Mouse (Mus musculus) thymus, postnatal 10 days (tissue): ENCODE results near the gene Cit.

Experiments used
- DNase-seq, 2 experiments: peaks; one replicate each; pipeline ENCODE4 v3.0.0; 2021; ENCODE audit warnings: low spot score in 2 of 2

The Cit gene

DNA sequence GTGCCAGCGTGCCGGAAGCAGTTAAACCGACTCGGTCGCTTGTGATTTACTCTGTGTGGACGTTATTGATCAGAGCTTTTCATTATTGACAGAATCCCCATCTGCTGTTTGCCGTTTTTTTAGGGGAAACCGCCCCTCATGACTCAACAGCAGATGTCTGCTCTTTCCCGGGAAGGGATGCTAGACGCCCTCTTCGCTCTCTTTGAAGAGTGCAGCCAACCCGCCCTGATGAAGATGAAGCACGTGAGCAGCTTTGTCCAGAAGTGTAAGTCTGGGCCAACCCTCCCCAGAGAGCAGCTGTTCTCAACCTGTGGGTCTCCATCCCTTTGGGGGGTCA, 5.9 kb downstream of the Cit start:
- no peak for DNase-seq

DNA sequence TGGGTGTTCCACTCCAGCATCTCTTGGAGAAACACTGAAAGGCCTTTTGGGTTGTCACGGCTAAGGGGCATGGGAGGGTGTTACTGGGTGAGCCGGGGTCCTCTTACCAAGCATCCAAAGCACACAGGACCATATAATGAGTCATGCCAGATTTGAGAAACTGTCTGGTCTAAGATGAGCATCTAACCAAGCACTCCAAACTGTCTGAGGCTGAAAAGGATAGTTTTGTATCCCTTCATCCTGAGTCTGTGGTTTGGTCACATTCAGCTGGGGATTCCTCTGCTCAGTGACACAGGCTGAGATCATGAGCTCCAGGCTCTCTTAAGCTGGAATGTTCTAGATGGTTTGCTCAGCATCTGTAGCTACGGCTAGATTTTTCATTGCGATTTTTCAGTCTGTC, 7.4 kb downstream of the Cit start:
- no peak for DNase-seq

DNA sequence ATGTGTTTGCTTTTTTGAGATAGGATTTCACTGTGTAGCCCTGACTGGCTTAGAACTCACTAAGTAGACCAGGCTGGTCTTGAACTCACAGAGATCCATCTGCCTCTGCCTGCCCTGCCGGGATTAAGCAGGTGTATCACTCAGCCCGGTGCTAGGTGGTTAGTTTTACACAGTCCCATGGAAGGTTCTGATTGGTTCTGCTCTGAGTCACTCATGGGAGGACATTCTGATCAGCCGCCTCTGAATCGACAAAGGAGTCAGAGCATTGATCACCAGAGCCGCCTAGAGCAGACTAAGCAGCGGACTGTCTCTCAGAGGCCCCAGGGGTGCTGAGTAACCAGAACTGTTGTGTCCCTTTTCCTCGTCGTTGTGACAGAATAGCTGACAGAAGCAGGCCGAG, 8.6 kb downstream of the Cit start:
- no peak for DNase-seq

DNA sequence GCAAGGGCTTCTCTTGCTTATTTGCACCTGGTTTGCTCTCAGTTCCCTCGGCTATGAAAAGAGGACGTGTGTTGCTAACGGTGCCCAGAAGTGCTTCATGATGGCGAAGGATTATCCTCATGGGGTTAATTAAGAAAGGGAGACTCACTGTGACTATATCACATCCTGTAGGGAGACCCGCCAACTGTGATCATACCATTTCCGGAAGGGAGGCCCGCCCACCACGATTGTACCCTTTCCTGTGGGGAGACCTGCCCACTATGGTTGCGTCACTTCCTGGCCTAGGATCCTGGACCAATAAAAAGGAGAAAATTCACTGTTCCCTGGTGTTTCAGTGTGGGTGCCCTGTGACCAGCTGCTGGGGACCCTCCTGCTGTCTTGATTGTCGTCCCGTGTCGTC, 9.3 kb downstream of the Cit start:
- DNase-seq = no peak

DNA sequence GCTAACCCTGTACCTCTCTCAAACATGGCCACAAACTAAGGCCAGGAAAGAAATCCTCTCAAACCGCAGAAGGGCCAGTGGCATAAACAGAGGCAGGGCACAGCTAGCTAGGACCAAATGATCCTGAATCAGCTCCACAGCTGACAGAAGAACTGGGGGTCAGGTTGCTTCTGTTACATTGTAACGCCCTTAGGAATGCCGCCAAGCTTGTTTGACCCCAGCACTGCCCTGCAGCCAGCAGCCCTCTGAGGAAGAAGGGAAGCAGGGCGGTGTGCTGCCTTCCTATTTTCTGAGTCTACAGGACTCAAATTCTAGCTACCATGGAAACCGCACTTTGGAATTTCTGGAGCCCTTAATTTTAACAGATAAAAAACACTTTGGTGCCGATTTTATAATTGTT, 13.6 kb downstream of the Cit start:
- DNase-seq = no peak

DNA sequence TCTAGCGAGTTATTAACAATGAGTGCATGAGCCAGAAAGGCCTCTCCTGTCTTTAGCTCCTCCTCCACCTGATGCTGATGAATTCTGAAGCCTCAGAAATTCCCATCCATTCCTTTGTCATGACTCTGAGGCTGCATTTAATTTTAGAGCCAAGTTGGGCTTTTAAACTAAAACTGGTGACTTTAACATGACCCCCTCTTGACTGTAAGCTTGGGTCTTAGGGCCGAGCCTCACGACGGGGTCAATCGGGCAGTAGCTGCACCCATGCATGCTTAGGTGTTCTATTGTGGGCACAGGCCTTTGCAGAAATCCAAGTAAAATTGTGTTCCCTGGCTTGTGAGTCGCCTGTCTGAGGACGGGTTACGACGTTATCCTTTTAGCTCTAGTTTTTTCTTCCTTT, 14.4 kb downstream of the Cit start:
- no peak for DNase-seq

DNA sequence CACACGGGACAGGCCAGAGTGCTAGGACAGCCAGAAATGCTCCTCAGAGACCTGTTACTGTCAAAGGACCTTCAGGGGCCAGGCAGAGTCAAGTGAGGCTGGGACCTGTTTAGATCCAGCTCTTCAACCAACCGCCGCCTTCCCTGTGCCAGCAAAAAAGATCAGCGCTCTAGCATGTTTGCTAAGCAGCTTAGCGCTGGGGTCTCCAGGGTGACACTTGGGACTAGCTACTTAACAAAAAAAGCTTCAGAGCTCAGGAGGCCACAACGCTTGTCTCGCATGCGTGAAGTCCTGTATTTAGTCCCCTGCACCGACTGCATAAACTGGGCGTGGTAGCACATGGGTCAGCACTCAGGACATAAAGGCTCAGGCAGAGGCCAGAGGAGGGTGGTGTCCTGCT, 16.9 kb downstream of the Cit start:
- no peak for DNase-seq

DNA sequence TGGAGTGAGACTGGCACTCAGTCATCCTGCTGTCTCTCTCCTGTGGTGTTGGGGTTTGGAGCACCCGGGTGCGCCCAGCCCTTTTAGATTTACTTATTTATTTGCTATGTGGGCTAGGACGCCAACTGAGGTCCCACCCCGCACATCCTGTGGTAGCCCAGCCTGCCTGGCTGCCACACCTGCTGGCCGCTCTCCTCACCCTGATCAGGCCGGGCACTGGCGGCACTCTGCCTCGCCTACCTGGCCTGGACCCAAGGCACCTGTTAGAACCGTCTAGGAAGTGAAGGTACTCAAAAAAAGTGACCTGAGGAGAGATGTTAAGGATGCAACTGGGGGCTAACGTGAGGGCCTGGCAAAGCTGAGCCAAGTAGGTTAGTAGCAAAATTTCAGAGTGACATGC, 17.4 kb downstream of the Cit start:
- DNase-seq = no peak

DNA sequence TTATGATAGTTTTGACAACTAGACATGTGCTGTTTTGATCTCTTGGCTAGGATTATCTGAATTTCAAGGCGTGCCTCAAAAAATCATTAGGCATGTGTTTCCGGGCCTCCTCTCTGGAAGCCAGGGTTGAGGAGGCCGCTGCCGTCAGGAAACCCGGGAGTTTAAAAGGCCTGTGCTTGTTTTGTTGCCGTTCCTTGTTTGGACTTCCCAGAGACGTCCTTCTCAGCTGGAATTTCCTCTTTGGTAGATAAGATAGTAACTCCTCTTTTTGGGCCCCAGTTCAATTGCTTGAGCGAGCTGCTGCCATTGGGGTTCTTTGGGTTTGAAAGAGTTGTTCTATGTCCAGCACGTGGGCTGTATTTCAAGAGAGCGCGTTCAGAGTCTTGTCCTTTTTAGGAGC, 21.2 kb downstream of the Cit start:
- no peak for DNase-seq

DNA sequence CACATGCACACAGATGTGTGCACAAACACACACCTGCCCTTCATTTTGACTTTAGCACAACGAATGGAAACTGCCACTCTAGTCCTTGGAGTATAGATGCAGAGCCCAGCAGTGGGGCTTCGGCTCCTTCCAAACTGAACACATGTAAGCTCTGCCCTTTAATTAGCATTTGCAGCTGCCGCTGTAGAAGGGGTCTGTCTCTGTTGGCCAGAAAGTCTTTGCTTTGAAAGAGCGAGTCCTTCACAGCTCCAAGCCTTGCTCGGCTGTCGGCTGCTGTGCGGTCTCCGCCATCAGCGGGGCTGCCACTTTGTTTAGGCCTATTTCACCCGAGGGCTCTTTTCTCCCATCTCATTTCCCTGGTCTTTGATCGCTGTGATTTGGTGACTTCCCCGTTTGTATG, 23.5 kb downstream of the Cit start:
- no peak for DNase-seq

DNA sequence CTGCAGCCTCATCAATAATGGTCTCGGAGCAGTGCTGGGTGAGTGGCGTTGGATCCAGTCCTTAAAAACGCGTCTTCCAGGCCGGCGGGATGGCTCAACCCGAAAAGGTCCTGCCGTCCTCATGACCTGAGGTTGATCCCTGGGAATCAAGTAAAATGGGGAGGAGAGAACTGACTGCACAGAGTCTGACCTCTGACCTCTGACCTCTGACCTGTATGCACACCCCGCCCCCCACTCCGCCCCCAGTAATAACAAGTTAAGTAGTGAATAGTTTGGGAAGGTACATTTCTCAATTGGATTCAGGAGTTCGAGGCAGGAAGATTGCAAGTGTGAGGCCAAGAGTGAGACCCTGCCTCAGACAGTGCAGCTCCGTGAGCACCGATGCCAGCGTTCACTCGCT, 24.1 kb downstream of the Cit start:
- DNase-seq = no peak

DNA sequence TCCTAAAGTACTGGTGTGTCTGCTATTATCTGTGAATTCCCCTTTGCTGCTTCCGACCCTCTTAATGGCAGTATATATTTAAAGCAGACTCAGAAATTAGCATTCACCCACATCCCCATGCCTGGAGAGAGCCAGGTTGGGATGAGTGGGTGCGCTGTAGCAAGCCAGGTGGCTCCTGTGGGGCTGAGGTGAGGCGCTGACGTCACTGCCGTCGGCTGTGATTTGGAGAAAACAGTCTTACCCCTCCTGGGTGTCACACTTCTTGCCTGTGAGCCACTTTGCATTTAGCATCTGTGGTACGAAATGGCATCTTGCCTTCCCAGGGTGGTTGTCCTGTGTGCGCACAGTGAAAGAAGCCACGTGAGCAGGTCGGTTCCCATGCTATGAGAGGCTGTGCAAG, 26.1 kb downstream of the Cit start:
- no peak for DNase-seq

DNA sequence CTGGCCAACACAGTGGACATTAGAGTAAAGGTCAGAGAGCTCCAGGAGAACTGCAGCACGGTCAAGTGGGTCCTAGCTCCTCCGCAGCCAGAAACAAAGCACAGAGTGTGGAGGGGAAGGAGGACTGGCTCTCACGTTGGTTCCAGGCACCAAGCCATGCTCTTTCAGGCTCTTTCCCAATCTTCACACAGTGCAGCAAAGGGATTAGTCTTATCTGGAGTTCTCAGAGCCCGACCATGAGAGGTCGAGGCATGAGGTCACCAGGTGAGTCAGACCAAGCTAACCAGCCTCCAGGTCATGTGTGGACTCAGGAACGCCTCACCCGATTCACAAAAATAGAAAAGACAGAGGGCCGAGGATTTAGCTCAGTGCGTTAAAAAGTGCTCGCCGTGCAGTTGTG, 27.0 kb downstream of the Cit start:
- no peak for DNase-seq

DNA sequence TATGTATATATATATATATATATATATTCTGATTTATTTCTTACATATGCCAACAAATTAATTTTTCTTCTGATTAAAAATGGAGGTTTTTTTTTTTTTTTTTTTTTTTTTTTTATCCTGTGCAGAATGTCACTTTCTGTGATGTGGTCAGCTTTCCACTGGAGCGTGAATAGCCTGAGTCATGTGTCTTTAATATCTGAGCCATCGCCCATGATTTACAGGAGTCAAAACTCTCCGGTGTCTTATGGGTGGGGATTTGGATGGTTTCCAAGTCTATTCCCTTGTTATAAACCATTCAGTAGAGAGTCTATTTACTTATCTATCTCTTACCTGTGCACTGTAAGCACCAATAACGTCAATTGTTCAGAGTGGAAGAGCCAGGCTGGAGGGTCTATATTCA, 27.9 kb downstream of the Cit start:
- no peak for DNase-seq

DNA sequence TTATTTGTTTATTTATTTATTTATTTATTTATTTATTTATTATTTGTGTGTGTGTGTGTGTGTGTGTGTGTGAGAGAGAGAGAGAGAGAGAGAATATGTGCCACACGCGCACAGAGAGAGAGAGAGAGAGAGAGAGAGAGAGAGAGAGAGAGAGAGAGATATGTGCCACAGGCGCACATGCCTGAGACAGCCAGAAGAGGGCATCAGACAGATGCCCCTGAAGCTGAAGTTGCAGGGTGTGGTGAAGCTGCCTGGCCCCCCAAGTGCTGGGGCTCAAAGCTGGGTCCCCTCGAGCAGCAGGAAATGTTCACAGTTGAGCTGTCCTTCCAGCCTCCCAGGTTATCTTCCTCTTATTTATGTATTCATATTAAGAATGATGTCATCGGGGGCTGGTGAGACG, 32.3 kb downstream of the Cit start:
- DNase-seq = no peak

DNA sequence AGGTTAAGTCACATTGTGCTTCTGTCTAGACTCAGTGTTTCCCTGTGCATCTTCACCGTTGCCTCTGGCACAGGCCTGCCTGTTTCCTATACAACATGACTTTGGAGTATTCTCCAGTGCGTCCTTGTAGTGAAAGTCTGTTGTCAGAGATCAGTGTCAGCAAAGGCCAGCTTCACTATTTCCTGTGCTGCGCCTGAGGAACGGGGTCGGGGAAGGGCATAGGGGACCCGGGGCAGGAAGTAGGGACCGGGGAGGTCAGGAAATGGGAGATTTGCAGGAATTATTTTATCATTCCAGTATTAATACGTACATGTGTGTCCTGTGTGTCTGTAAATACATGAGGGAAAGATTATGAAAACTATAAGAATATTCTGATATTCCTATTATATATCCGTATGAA, 37.1 kb downstream of the Cit start:
- DNase-seq = no peak

DNA sequence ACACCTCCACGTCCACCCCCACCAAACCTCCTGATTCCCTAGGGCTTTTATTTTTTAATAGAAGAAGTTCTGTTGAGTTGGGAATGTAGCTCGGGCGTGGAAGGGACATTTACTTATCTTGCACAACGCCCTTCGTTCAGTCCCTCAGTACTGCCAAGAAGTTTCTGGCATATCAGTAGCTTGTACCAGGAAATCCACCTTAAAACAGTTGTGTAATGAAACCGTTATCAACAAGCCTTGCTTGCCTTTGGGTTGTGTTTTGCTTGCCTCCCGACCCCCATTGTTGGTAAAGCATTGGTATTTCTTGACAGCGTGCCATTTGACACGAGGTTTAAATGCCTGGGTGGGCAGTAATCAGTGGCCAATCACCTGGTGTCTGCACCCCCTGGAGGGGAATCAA, 39.4 kb downstream of the Cit start:
- DNase-seq = no peak

DNA sequence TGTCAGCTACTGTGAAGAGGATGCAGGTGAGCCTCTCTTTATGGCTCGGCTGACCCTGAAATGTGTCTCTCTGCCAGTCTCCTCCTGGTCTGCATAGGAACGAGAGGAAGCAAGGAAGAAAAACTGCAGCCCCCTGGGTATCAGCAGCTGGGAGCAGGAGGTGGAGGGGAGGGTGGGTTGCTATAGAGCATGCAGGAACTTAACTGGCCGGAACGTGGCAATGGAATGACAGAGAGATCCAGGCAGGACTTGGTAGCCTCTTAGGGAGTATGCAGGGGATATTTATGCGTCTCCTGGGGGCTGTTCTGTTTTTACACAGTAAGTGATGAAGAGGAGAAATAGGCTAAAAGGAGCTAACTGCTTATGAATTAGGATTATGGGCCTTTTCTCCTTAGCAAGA, 48.7 kb downstream of the Cit start:
- DNase-seq = no peak

DNA sequence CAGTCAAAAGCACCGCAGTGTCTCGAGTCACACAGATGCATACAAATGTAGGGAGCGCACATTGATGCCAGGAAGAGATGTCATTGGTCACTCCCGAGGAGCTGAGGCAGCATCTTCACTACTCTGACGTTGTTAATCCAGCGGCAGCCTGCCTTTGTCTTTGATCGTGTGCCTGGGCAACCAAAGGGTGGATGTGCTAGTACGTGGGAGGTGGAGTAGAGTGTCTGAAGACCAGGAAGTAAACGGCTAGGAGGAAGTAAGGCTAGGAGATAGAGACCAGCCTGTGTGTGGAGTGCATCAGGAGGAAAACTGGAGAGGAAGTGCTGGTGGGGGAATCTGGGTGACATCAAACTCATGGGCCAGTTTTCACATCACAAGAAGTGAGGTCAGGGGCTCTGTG, 52.0 kb downstream of the Cit start:
- no peak for DNase-seq

DNA sequence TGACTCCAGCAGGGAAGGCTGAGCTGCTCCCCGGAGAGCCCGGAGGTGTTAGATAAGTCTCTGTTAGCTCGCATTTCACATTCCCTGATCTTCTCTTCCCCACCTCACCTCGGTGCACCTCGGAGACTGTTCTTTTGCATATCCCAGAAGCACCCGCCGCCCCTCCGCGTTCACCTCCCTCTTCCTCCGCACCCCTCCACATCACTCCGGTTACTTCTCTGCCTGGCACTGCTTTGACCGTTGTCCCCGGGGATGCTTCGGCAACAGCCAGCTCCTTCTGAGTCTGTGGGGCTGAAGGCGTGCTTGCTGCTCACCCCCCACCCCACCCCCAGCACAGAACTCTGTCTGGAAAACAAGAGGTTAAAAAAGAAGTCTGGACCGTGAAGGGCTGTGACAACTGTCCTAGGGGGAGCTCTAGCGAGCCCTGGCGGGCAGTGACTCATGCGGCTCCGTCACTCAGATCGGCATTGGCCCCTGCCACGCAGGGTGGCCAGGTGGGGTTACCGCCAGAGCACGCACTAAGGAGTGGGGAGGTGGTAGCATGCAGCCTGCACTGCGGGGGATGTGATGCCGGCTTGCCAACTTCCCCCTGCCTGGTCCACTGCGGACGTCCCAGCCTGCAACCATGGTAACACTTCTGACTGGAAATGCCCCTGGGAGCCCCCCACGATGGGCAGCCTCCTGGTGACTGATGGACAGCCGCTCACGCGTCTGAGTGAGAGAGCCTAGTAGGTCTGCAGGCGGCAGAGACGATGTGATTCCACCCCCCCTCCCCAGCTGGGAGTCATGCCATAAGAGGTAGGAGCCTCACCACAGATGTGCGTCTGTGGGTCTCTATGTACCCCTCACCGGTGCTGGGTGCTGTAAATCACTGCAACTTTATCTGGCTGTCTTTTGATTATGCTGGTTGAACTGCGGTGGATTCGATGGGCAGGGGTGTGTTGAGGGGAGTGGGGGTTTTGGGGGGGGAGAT, 62.2 kb downstream of the Cit start:
- DNase-seq = no peak

DNA sequence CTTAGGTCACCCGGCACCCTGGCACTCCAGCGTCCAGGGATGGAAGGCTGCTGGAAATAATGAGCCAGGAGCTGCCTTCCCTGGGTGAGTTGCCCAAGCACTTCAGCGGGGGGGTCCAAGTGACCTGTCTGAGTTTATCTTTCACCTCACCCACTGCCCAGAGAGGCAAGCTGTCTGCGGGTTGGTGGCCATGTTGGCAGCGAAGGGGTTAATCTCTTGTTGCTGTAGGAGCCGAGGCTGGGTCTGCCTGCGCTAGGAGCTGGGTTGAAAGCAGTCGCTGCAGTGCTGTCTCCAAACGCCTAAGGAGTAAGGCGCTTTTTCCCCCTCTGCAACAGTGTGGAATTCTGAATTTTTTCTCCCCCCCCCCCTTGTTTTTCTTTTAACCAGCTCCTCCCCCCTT, 63.2 kb downstream of the Cit start:
- DNase-seq = no peak

DNA sequence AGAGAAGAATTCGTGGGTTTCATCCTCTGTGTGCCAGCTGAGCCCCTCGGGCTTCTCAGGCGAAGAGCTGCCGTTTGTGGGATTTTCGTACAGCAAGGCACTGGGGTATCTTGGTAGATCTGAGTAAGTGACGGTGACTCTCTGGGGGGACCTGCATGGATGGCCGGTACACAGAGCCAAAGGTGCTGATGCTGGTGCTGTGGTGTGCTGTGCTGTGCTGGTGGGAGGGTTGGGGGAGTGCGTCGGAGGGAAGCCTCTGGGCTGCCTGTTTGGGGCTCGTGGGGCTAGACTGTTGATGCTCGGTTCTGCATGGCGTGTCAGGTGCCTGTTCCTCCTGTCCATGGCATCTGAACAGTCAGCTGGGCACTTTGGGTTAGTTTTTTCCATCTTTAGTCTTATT, 63.6 kb downstream of the Cit start:
- no peak for DNase-seq

DNA sequence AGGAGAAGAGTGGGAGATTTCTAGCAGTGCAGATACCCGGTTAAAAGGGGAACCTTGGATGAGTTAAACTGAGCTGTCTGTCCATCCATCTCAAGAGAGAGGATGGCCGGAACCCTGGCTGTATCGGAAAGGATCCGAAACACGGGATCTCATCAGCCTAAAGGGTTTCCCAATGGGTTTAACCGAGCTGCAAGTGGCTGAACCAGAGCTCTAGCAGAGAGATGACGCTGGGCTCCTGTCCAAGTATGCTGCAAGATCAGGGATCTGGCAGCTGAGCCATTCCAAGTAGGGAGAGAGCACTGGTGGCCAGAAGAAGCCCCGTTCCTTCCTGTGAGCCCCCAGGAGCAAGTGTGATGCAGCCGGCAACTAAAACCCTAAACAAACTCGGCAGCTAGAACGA, 64.0 kb downstream of the Cit start:
- DNase-seq = no peak

DNA sequence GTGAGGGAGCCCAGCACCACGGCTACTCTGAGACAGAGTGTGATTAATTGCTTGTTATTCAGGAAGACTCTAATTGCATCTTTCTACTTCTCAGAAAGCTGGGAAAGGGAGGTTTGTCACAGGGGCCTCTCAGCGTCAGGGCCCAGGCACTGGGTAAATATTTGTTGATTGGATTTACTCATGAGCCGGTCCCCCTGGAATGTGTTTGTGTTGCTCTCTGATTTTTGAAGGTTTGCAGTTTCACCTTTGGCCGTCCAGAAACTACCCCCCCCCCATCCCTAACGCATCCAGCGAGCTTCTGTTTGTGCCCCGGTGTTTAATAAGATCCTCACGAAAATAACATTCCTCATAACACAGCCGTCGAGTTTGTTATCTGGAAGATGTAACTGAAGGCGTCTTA, 65.4 kb downstream of the Cit start:
- DNase-seq = no peak
